Mouse (Mus musculus) T-cell, adult 66 days (primary cell): ENCODE data around the gene Cmpk2. TPM values are rescaled to one million over a fixed set of nuclear protein-coding genes. Genes with fewer than 3 reads are reported as not detected.

Experiments used
- total RNA-seq, 2 experiments: library from RNA; stranded (reverse); gene quantifications; 3 replicates in 1 of 2; 4 replicates in 1 of 2; pipeline ENCODE4 v1.2.4; 2023

Gene Cmpk2
- 1 to 10 TPM; 5.5 to 8.2 TPM for total RNA-seq

GRCm38 (mm10) chr12:26469098-26470041 lies at the start of gene Cmpk2:
Gene Cmpk2, plus strand, starts transcription at chr12:26469204.

GRCm38 (mm10) chr12:26456028-26456698 lies 12.8 kb upstream of the Cmpk2 start, which contains the start of gene Rsad2:
Gene Rsad2, minus strand, starts transcription at chr12:26456452.

Other genes starting within 250 kb of the Cmpk2 start
- 10 to 100 TPM; 48.8 to 49.6 TPM for gene Rnf144a, start 54.0 kb upstream of the Cmpk2 start, total RNA-seq
- gene Rsad2, start 12.8 kb upstream of the Cmpk2 start, total RNA-seq: 1 to 10 TPM; 2.2 to 4.3 TPM